Mouse (Mus musculus): ENCODE measurements around the gene Ryr2. TPM values are rescaled to one million over a fixed set of nuclear protein-coding genes. Genes with fewer than 3 reads are reported as not detected.

Ryr2 gene
- total and polyA plus RNA-seq, 3 experiments = 0.11 to 0.13 TPM; not detected in 1

- Histone ChIP-seq H3K4me1 (ENCODE audit: control insufficient read depth in 1 of 2, insufficient read depth in 2 of 2) (peaks cover 0 to 11% of the 10 kb centered on the region in 2 experiments; a peak in 2 of 4 replicates), H3K9ac (ENCODE audit: insufficient read depth, low read depth) (no peak overlapping the region), H3K4me3 (replicated peaks in 1 of 3; ENCODE audit: low read depth in 2 of 3, low read length in 2 of 3, poor library complexity in 1 of 3) (no peak overlapping the region), H3K79me2 (replicated peaks; ENCODE audit: control insufficient read depth, extremely low read depth, insufficient read depth, poor library complexity, severe bottlenecking) (no peaks in the 10 kb centered on the region), H3K9me3 (replicated peaks; ENCODE audit: low read length) (no peaks in the 10 kb centered on the region), H3K27ac (ENCODE audit: insufficient read depth, low read depth) (no peak overlapping the region), H3K27me3 (replicated peaks) (no peaks in the 10 kb centered on the region), H3K4me2 (ENCODE audit: insufficient read depth, low read depth, poor library complexity, severe bottlenecking) (no peak overlapping the region), H3K36me3 (replicated peaks in 1 of 2; ENCODE audit: control insufficient read depth in 1 of 2, insufficient read depth in 1 of 2, low read length in 1 of 2) (no peaks in the 10 kb centered on the region)
- peak; percentile 41 for DNase-seq (ENCODE audit: extremely low read depth)
- no peak for TF ChIP-seq EP300 (IDR thresholded peaks at IDR 0.05; ENCODE audit: low read length)
- TF ChIP-seq POLR2A (IDR thresholded peaks at IDR 0.05; ENCODE audit: low read depth, low read length) = no peak
- peak; percentile 90 for TF ChIP-seq BHLHE40 (IDR thresholded peaks at IDR 0.05; ENCODE audit: low read depth, low read length)
- dilution Hi-C loops (cut with MboI; ENCODE audit: extremely low pct_ligation_motif_present, extremely low pct_unique_long_range_greater_than_20kb, low sequenced_read_pairs) = no loop called here
- in situ Hi-C loops (cut with MboI; ENCODE audit: low pct_ligation_motif_present, low pct_unique_long_range_greater_than_20kb, low sequenced_read_pairs) = no loop called here
These were observed 72.8 kb downstream of the Ryr2 start for GRCm38 (mm10) chr13:12033914-12034313.

GRCm38 (mm10) chr13:12033272-12033671, 73.5 kb downstream of the Ryr2 start:
- Histone ChIP-seq H3K27ac (ENCODE audit: insufficient read depth, low read depth) (no peak overlapping the region), H3K79me2 (replicated peaks; ENCODE audit: control insufficient read depth, extremely low read depth, insufficient read depth, poor library complexity, severe bottlenecking) (no peaks in the 10 kb centered on the region), H3K9ac (ENCODE audit: insufficient read depth, low read depth) (no peak overlapping the region), H3K36me3 (replicated peaks in 1 of 2; ENCODE audit: control insufficient read depth in 1 of 2, insufficient read depth in 1 of 2, low read length in 1 of 2) (no peaks in the 10 kb centered on the region), H3K4me3 (replicated peaks in 1 of 3; ENCODE audit: low read depth in 2 of 3, low read length in 2 of 3, poor library complexity in 1 of 3) (no peak overlapping the region), H3K4me1 (ENCODE audit: control insufficient read depth in 1 of 2, insufficient read depth in 2 of 2) (peaks cover 0 to 14% of the 10 kb centered on the region in 2 experiments; a peak in 2 of 4 replicates), H3K4me2 (ENCODE audit: insufficient read depth, low read depth, poor library complexity, severe bottlenecking) (no peak overlapping the region), H3K27me3 (replicated peaks) (no peaks in the 10 kb centered on the region), H3K9me3 (replicated peaks; ENCODE audit: low read length) (no peaks in the 10 kb centered on the region)
- dilution Hi-C loops (cut with MboI; ENCODE audit: extremely low pct_ligation_motif_present, extremely low pct_unique_long_range_greater_than_20kb, low sequenced_read_pairs) = no loop called here
- TF ChIP-seq GABPA (IDR thresholded peaks at IDR 0.05; ENCODE audit: insufficient replicate concordance, low read depth, low read length) (no peak), POLR2A (IDR thresholded peaks at IDR 0.05; ENCODE audit: low read depth, low read length) (no peak), CTCF (conservative IDR thresholded peaks at IDR 0.05 in 1 of 2, IDR thresholded peaks at IDR 0.05 in 1 of 2; ENCODE audit: low read depth in 2 of 2, low read length in 2 of 2) (no peak), EP300 (IDR thresholded peaks at IDR 0.05; ENCODE audit: low read length) (no peak), MAFK (IDR thresholded peaks at IDR 0.05; ENCODE audit: insufficient replicate concordance, low read length) (no peak), JUN (IDR thresholded peaks at IDR 0.05; ENCODE audit: insufficient read depth, low read depth, low read length) (no peak)
- no peak for DNase-seq (ENCODE audit: extremely low read depth)
- in situ Hi-C loops (cut with MboI; ENCODE audit: low pct_ligation_motif_present, low pct_unique_long_range_greater_than_20kb, low sequenced_read_pairs) = no loop called here

GRCm38 (mm10) chr13:12029841-12030240, 76.9 kb downstream of the Ryr2 start:
- in situ Hi-C loops (cut with MboI; ENCODE audit: low pct_ligation_motif_present, low pct_unique_long_range_greater_than_20kb, low sequenced_read_pairs) = no loop called here
- Histone ChIP-seq H3K9me3 (replicated peaks; ENCODE audit: low read length) (no peaks in the 10 kb centered on the region), H3K9ac (ENCODE audit: insufficient read depth, low read depth) (no peak overlapping the region), H3K36me3 (replicated peaks in 1 of 2; ENCODE audit: control insufficient read depth in 1 of 2, insufficient read depth in 1 of 2, low read length in 1 of 2) (no peaks in the 10 kb centered on the region), H3K79me2 (replicated peaks; ENCODE audit: control insufficient read depth, extremely low read depth, insufficient read depth, poor library complexity, severe bottlenecking) (no peaks in the 10 kb centered on the region), H3K4me1 (ENCODE audit: control insufficient read depth in 1 of 2, insufficient read depth in 2 of 2) (peaks cover 0 to 21% of the 10 kb centered on the region in 2 experiments; a peak in 2 of 4 replicates), H3K27ac (ENCODE audit: insufficient read depth, low read depth) (no peak overlapping the region), H3K4me2 (ENCODE audit: insufficient read depth, low read depth, poor library complexity, severe bottlenecking) (no peak overlapping the region), H3K27me3 (replicated peaks) (no peaks in the 10 kb centered on the region), H3K4me3 (replicated peaks in 1 of 3; ENCODE audit: low read depth in 2 of 3, low read length in 2 of 3, poor library complexity in 1 of 3) (no peak overlapping the region)
- TF ChIP-seq UBTF (IDR thresholded peaks at IDR 0.05; ENCODE audit: low read depth, low read length) (no peak), ZC3H11A (IDR thresholded peaks at IDR 0.05; ENCODE audit: low read depth, low read length) (no peak), E2F4 (IDR thresholded peaks at IDR 0.05; ENCODE audit: insufficient replicate concordance, low read depth, low read length) (no peak), ELF1 (IDR thresholded peaks at IDR 0.05; ENCODE audit: low read depth, low read length) (no peak), CHD1 (IDR thresholded peaks at IDR 0.05; ENCODE audit: low read depth, low read length) (no peak), MAFK (IDR thresholded peaks at IDR 0.05; ENCODE audit: insufficient replicate concordance, low read length) (no peak), SIN3A (IDR thresholded peaks at IDR 0.05; ENCODE audit: low read length) (no peak), BHLHE40 (IDR thresholded peaks at IDR 0.05; ENCODE audit: low read depth, low read length) (no peak), MXI1 (IDR thresholded peaks at IDR 0.05; ENCODE audit: low read depth, low read length) (no peak), JUND (conservative IDR thresholded peaks at IDR 0.05; ENCODE audit: low read depth, low read length) (no peak), NRF1 (IDR thresholded peaks at IDR 0.05; ENCODE audit: low read depth, low read length) (no peak), POLR2AphosphoS2 (IDR thresholded peaks at IDR 0.05; ENCODE audit: low read depth, low read length) (no peak), USF2 (conservative IDR thresholded peaks at IDR 0.05; ENCODE audit: low read depth, low read length) (no peak), ZNF384 (IDR thresholded peaks at IDR 0.05; ENCODE audit: low read depth, low read length) (no peak), RCOR1 (conservative IDR thresholded peaks at IDR 0.05; ENCODE audit: low read depth, low read length) (no peak), TBP (conservative IDR thresholded peaks at IDR 0.05; ENCODE audit: low read depth, low read length) (no peak), MAX (IDR thresholded peaks at IDR 0.05; ENCODE audit: low read length) (no peak), HCFC1 (IDR thresholded peaks at IDR 0.05; ENCODE audit: low read depth, low read length) (no peak), USF1 (IDR thresholded peaks at IDR 0.05; ENCODE audit: low read depth, low read length) (no peak)
- no peak for DNase-seq (ENCODE audit: extremely low read depth)
- dilution Hi-C loops (cut with MboI; ENCODE audit: extremely low pct_ligation_motif_present, extremely low pct_unique_long_range_greater_than_20kb, low sequenced_read_pairs) = no loop called here

Measured in CH12.LX (cell line).